Mouse (Mus musculus) midbrain, postnatal 0 days (tissue): ENCODE data around the gene Sema7a. TPM values are rescaled to one million over a fixed set of nuclear protein-coding genes. Genes with fewer than 3 reads are reported as not detected.

Source experiments
- ATAC-seq: fragments of 200-750 bp; cut with Nextera tagmentation; 2 replicates; pipeline ENCODE4 v1.8.0; 2017; ENCODE audit warnings: moderate number of reproducible peaks, mild to moderate bottlenecking, moderate TSS enrichment, moderate library complexity; ENCODE audit not compliant: low FRiP score
- DNase-seq: peaks from one replicate; pipeline ENCODE4 v3.0.0-alpha.2; 2015; ENCODE audit warnings: low spot score
- H3K27ac ChIP-seq: fragments of 300-500 bp; sonication (generic); 2 replicates; pipeline ENCODE4 v1.5.1; 2014; ENCODE audit warnings: low read depth, mild to moderate bottlenecking, low read length, mixed read lengths
- H3K27me3 ChIP-seq: fragments of 300-500 bp; sonication (generic); 2 replicates; pipeline ENCODE4 v1.6.1; 2014; ENCODE audit warnings: low read length, control low read depth, mixed read lengths; ENCODE audit not compliant: insufficient read depth
- H3K36me3 ChIP-seq: fragments of 300-500 bp; sonication (generic); 2 replicates; pipeline ENCODE4 v1.6.1; 2014; ENCODE audit warnings: low read length, control low read depth, mixed read lengths; ENCODE audit not compliant: insufficient read depth
- H3K4me1 ChIP-seq: fragments of 300-500 bp; sonication (generic); 2 replicates; pipeline ENCODE4 v1.6.1; 2014; ENCODE audit warnings: mild to moderate bottlenecking, control low read depth, antibody characterized with exemption, low read length, mixed read lengths; ENCODE audit not compliant: insufficient read depth
- H3K4me2 ChIP-seq: fragments of 300-500 bp; sonication (generic); 2 replicates; pipeline ENCODE4 v1.6.1; 2014; ENCODE audit warnings: low read depth, mild to moderate bottlenecking, low read length, mixed read lengths; ENCODE audit not compliant: poor library complexity, severe bottlenecking
- H3K4me3 ChIP-seq: fragments of 300-500 bp; sonication (generic); 2 replicates; pipeline ENCODE4 v1.5.1; 2014; ENCODE audit warnings: low read depth, mild to moderate bottlenecking, low read length, moderate library complexity
- H3K9ac ChIP-seq: fragments of 300-500 bp; sonication (generic); replicated peaks from 2 replicates; pipeline ENCODE4 v1.6.1; 2014; ENCODE audit warnings: mild to moderate bottlenecking, low read length, moderate library complexity, mixed read lengths; ENCODE audit not compliant: poor library complexity, severe bottlenecking
- H3K9me3 ChIP-seq: fragments of 300-500 bp; sonication (generic); 2 replicates; pipeline ENCODE4 v1.6.1; 2016; ENCODE audit warnings: low read length, control low read depth
- CTCF ChIP-seq: IDR thresholded peaks from 2 replicates; pipeline ENCODE4 v1.5.1; 2016; ENCODE audit warnings: antibody characterized with exemption, mild to moderate bottlenecking
- WGBS: fragments of 180-500 bp; shearing (Covaris S2); extraction: QIAGEN DNeasy Blood & Tissue Kit; methylation state at CpG from one replicate; pipeline ENCODE4 v1.1.7; 2014; 5-methylcytosine and 5-hydroxymethylcytosine counted together
- polyA plus RNA-seq: library from polyadenylated mRNA; unstranded; fragments of >200 nt; fragmentation: Nextera tagmentation; extraction: Ambion mirVana; gene quantifications from 2 replicates; pipeline ENCODE4 v1.2.1, GENCODE M21; 2015
- total RNA-seq: library from RNA; depleted of rRNA; stranded (reverse); fragments of >200 nt; gene quantifications from 2 replicates; pipeline ENCODE4 v1.2.3, GENCODE M21; 2014

Sema7a gene
- total and polyA plus RNA-seq, 2 experiments from 2014 or later, result 3.2 to 49.5 TPM

GRCm38 (mm10) chr9:57954962-57955744 is 15.2 kb downstream of the Sema7a start:
- no peak overlapping the region for H3K27ac ChIP-seq
- DNase-seq, result no peak
- no peak for TF ChIP-seq CTCF
- 92% methylated on average over 12 of the region's 12 CpGs for WGBS
- peaks cover 41% of the 10 kb centered on the region for H3K36me3 ChIP-seq
- H3K4me1 ChIP-seq, result no peaks in the 10 kb centered on the region
- H3K4me3 ChIP-seq, result no peak overlapping the region
- H3K4me2 ChIP-seq, result no peak overlapping the region
- no peak for ATAC-seq
- no peaks in the 10 kb centered on the region for H3K9me3 ChIP-seq
- no peaks in the 10 kb centered on the region for H3K27me3 ChIP-seq
- no peak overlapping the region for H3K9ac ChIP-seq

- WGBS, result 90% methylated on average over 6 of the region's 6 CpGs
- H3K27me3 ChIP-seq, result no peaks in the 10 kb centered on the region
- no peak overlapping the region for H3K4me2 ChIP-seq
- DNase-seq, result no peak
- no peak overlapping the region for H3K27ac ChIP-seq
- no peak overlapping the region for H3K4me3 ChIP-seq
- no peaks in the 10 kb centered on the region for H3K4me1 ChIP-seq
- no peak for ATAC-seq
- peaks cover 47% of the 10 kb centered on the region for H3K36me3 ChIP-seq
- TF ChIP-seq CTCF, result no peak
- no peaks in the 10 kb centered on the region for H3K9me3 ChIP-seq
- no peak overlapping the region for H3K9ac ChIP-seq
These were observed 15.9 kb downstream of the Sema7a start for GRCm38 (mm10) chr9:57955764-57956163.

- no peak overlapping the region for H3K9ac ChIP-seq
- TF ChIP-seq CTCF, result no peak
- ATAC-seq (no peak), DNase-seq (no peak)
- no peak overlapping the region for H3K27ac ChIP-seq
- no peak overlapping the region for H3K4me3 ChIP-seq
- no peaks in the 10 kb centered on the region for H3K4me1 ChIP-seq
- peaks cover 53% of the 10 kb centered on the region for H3K36me3 ChIP-seq
- no peaks in the 10 kb centered on the region for H3K9me3 ChIP-seq
- no peak overlapping the region for H3K4me2 ChIP-seq
- WGBS, result 88% methylated on average over 9 of the region's 9 CpGs
- no peaks in the 10 kb centered on the region for H3K27me3 ChIP-seq
These were observed 16.4 kb downstream of the Sema7a start for GRCm38 (mm10) chr9:57956196-57956837.

GRCm38 (mm10) chr9:57956838-57957236 is 16.9 kb downstream of the Sema7a start:
- no peak overlapping the region for H3K27ac ChIP-seq
- peaks cover 58% of the 10 kb centered on the region for H3K36me3 ChIP-seq
- no peak for TF ChIP-seq CTCF
- ATAC-seq, result no peak
- no peak for DNase-seq
- H3K4me3 ChIP-seq, result no peak overlapping the region
- no peak overlapping the region for H3K9ac ChIP-seq
- WGBS, result 91% methylated on average over 5 of the region's 5 CpGs
- no peaks in the 10 kb centered on the region for H3K4me1 ChIP-seq
- no peak overlapping the region for H3K4me2 ChIP-seq
- H3K9me3 ChIP-seq, result no peaks in the 10 kb centered on the region
- H3K27me3 ChIP-seq, result no peaks in the 10 kb centered on the region

GRCm38 (mm10) chr9:57958615-57959014 is 18.7 kb downstream of the Sema7a start:
- Histone ChIP-seq H3K4me3 (no peak overlapping the region), H3K27ac (no peak overlapping the region), H3K27me3 (no peaks in the 10 kb centered on the region), H3K9me3 (no peaks in the 10 kb centered on the region), H3K4me1 (no peaks in the 10 kb centered on the region), H3K9ac (no peak overlapping the region), H3K36me3 (peaks cover 58% of the 10 kb centered on the region), H3K4me2 (no peak overlapping the region)
- ATAC-seq (no peak), DNase-seq (no peak)
- no peak for TF ChIP-seq CTCF
- WGBS, result 76% methylated on average over 1 of the region's 1 CpGs

- peaks cover 58% of the 10 kb centered on the region for H3K36me3 ChIP-seq
- WGBS, result 73% methylated on average over 10 of the region's 10 CpGs
- no peak for ATAC-seq
These were observed 19.5 kb downstream of the Sema7a start for GRCm38 (mm10) chr9:57959399-57959798.

More at GRCm38 (mm10) chr9:57959399-57959798, 19.5 kb downstream of the Sema7a start:
- Histone ChIP-seq H3K9me3 (no peaks in the 10 kb centered on the region), H3K4me1 (no peaks in the 10 kb centered on the region), H3K27me3 (no peaks in the 10 kb centered on the region), H3K9ac (no peak overlapping the region), H3K4me3 (no peak overlapping the region), H3K27ac (no peak overlapping the region), H3K4me2 (no peak overlapping the region)
- no peak for TF ChIP-seq CTCF
- DNase-seq, result no peak
